Mouse (Mus musculus) layer of hippocampus, postnatal 10 days (tissue): ENCODE measurements around the gene Slc1a3. TPM values are rescaled to one million over a fixed set of nuclear protein-coding genes. Genes with fewer than 3 reads are reported as not detected.

Source experiments
- DNase-seq, 2 experiments: peaks; one replicate each; pipeline ENCODE4 v3.0.0; 2021; ENCODE audit warnings: low spot score in 2 of 2
- total RNA-seq, 2 experiments: library from RNA; stranded (reverse); gene quantifications; 2 replicates each; pipeline ENCODE4 v1.2.3; 2021

Slc1a3 gene
- total RNA-seq, 2 experiments from 2014 or later: 439 to 459 TPM

GRCm38 (mm10) chr15:8659977-8660376 is 50.6 kb downstream of the Slc1a3 start:
- DNase-seq: no peak

GRCm38 (mm10) chr15:8659483-8659971 is 51.0 kb downstream of the Slc1a3 start:
- peak; percentile 37 to 51 for DNase-seq

GRCm38 (mm10) chr15:8658086-8658980 is 52.2 kb downstream of the Slc1a3 start:
- no peak for DNase-seq

GRCm38 (mm10) chr15:8655251-8655650 is 55.3 kb downstream of the Slc1a3 start:
- DNase-seq: no peak

GRCm38 (mm10) chr15:8652637-8653036 is 57.9 kb downstream of the Slc1a3 start:
- no peak for DNase-seq

- no peak for DNase-seq
Observed at GRCm38 (mm10) chr15:8643997-8644692, 66.4 kb downstream of the Slc1a3 start.

DNA sequence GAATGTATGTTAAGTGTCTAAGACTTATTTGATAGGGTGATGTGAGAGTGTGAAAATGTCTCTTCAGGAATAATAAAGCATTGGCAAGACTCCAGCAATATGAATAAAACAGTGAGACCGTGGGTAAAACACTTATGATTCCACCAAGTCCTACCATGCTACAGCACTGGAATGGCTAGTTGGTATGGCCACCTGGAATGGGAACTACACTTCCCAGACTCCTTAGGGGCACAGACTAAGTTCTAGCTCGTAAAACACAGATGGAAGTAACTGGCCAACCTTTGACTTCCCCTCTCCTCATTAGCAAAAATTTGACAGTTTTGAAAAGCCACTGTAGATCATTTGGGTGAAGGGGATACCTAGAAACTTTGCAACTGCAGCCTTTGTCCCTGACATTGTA is 70.7 kb downstream of the Slc1a3 start:
- DNase-seq: no peak

DNA sequence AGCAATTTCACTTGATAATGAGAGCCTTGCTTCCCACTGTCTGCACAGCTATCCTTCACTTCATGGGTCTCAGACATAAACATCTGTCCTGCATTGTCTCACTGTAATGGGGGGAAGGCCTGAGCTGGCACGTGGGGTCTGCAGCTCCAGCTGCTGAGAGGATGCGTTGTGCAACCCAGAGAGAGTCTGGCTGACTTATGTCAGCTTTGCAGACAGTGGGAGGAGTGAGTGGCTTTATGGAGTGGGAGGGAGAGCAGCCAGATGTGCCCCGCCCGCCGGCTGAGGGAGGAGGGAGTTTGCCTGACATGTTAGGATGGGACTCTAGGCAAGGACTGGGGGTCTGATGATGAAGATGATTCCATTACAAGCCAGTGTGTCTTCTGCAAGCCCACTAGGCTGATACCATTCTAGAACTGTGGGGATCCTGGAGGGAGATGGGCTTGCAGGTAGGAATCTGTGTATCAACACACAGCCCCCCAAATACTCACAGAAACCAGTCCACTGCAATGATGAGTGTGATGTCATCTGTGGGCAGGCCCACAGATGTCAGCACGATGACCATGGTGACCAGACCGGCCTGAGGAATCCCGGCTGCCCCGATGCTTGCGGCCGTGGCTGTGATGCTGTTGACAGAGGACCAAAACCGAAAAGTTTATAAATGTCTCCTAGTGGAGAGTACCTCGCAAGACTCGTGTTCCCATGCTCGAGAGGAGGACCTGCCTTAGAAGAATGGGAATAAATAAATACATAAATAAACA is 71.8 kb downstream of the Slc1a3 start:
- DNase-seq: no peak

DNA sequence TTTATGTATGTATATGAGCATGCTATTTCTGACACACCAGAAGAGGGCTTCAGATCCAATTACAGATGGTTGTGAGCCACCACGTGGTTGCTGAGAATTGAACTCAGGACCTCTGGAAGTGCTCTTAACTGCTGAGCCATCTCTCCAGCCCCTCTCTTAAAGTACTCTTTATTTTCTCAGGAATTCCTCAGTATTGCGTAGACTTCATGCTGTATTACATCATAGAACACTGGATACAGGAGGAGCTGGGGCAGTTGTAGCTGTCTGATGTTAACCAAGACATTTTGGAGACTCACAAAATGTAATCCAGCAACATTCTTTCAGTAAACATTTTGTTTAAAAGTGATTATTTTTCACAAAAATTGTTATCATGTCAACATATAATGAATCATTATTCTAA is 73.3 kb downstream of the Slc1a3 start:
- no peak for DNase-seq

DNA sequence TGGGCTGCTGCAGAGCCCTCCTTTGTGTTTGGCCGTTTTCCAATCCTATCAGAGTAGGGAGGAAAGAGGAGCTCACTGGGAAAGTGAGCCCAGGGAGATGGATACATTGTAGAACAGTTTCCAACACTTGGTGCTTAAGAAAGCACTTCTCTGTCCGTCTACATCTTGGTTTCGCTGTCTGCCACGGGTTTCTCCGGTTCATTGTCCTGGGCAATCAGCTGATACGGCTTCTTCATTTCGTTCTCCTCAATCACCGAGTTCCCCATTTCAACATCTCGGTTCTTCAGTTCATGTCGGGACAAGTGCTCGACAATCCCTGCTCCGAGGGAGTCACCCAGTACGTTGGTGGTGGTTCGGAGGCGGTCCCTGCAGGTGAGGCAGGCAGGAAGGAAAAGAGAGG is 74.6 kb downstream of the Slc1a3 start:
- DNase-seq: no peak

GRCm38 (mm10) chr15:8634807-8635206 is 75.8 kb downstream of the Slc1a3 start:
- no peak for DNase-seq

DNA sequence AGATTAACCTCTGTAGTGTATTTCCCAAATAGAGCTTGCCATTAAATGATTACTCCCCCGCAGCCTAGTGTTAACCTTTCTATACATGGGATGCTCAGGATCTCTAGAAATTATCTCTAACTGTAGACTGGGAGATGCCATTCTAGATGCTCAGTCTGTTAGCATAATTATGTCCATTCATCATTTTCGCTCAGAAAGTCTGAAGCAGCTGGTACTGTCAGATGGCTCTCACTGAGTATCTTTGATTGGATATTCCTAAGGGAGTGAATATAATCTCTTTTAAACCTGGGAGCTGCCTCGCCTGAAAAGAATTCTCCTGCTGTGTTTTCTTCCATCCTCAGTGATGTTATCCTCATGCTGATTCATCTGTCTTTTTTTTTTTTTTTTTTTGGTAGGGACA is 76.2 kb downstream of the Slc1a3 start:
- no peak for DNase-seq

- DNase-seq: peak; percentile 67 to 71
Observed at GRCm38 (mm10) chr15:8633375-8633774, 77.2 kb downstream of the Slc1a3 start.

DNA sequence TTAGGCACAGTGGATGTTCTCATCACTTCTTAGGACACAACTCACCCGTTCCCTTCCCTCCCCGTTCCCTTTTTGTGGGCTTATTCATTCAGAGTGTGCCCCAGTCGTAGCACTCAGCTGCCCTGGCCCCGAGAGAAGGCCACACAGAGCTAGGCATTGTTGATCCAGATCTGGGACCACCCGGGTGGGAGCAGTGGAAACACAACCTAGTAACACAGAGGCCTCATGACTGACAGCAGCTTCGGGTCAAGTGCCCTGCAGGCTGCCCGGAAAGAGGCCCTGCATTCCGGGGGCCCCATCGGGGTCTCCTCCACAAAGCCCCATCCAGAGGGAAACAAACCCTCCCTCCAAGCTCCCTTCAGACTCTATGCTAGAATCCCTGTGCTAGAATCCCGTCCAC is 78.2 kb downstream of the Slc1a3 start:
- no peak for DNase-seq

DNA sequence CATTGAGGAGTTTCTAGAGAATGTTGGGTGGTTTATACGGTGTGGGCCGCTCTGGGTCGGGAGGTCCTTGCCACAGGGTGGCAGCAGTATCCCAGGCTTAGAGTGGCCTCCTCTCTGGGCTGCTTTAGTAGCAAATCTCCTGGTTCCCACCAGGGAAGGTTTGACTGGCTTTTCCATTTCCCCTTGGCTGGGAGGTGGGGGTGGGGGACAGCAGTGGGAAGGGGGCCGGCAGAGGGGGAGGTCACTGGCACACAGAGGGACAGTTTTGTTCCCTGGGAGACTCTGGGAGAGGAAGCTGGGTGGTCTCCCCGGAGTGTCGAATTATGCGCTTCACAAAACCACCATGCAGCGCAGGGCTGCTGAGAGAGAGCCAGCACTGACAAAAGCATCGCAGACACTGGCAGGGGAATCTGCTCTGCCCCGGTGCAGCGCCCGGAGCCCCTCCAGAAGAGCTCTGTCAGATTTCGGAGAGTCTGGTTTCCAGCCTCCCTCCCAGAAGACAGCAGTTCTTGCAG is 81.2 kb downstream of the Slc1a3 start:
- DNase-seq: peak; percentile 82 to 89

- no peak for DNase-seq
Observed at GRCm38 (mm10) chr15:8628150-8628549, 82.4 kb downstream of the Slc1a3 start.

DNA sequence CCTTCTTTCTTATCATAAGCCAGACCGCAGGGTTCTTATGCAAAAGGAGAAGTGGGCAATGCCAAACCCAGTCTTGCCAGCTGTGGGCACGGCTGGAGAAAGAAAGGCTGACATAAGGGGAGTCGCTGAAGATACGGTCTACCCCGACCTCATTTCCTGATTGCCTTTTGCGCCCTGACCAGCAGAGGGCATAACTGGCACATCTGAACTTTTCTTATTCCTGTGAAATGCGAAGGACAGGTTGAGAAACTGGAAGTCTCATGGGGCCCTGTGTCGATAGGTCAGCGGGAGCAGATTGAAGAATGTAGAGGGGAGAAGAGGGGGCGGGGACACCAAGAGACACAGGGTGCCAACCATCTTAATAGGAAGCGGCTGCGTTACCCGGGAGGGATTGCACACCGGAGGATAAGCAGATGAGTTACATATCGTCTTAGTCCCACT is 83.4 kb downstream of the Slc1a3 start:
- peak; percentile 78 to 81 for DNase-seq

- DNase-seq: peak; percentile 61 to 74
Observed at GRCm38 (mm10) chr15:8625370-8625769, 85.2 kb downstream of the Slc1a3 start.

DNA sequence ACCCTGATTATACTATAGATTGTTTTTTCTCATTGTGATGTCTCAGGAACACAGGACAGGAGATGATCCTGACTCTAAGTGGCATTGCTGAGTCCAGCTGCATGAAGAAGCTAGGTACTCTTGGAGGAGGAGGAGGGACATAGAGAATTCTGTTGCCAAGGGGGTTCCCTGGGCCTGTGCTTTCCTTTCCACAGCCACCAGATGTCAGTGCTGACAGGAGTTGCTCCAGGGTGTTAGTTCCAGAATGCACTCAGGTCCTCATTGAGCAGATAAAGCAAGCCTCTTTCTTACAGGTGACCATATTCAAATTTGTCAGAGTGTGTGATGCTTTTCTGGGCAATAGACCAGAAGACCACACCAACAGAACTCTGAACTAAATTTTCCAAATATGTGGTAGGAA is 86.7 kb downstream of the Slc1a3 start:
- no peak for DNase-seq

DNA sequence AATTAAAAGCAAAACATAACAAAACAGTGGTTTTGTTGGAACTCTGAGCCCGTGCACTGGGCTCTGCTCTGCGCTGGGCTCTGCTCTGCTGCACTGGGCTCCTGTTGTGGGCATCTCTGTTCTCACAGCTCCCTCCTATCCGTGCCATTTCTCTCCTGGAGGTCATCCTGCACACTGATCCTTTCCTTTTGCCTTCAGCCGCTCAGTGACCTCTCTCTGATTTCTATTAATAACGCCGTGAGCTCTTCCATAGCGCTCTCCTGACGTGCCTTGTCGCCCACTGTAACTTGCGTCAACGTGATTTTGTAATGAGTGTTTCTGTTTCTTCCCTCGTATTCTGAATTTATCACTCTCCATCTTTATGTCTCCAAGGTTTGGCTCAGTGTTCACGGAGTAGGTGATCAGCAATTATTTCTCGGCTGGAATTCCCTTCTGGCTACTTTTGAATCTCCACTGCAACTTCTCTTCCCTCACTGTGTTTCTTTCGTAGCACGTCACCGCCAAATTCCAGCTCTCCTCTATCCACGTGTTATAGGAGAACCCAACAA is 91.0 kb downstream of the Slc1a3 start:
- no peak for DNase-seq

GRCm38 (mm10) chr15:8616290-8616689 is 94.3 kb downstream of the Slc1a3 start:
- no peak for DNase-seq
